ENCODE assay signal across 15 mouse cellular contexts in genomic region chr19:41738896-41739295, GRCm38 (mm10). TPM values are rescaled to one million over a fixed set of nuclear protein-coding genes. Genes with fewer than 3 reads are reported as not detected.
DNase-seq lines count a peak whose midpoint lies in the region; ATAC-seq and TF ChIP-seq lines count a peak whose summit lies in the region.
"Had no signal": no experiment of that assay in that cellular context is flagged by ENCODE, and none has a peak within 500 bp of the region (broad histone marks: within the 10 kb centered on the region; RNA-seq: fewer than 3 reads in every experiment).

No protein-coding gene starts in this region.

- TF ChIP-seq EP300 in liver, embryonic 14.5 days (IDR thresholded peaks at IDR 0.05; ENCODE audit: low read depth): no peak

- TF ChIP-seq CTCF in forebrain, postnatal 0 days (IDR thresholded peaks at IDR 0.05; ENCODE audit: low read depth): no peak
- no peak for TF ChIP-seq CTCF in liver, embryonic 14.5 days (IDR thresholded peaks at IDR 0.05; ENCODE audit: low read depth)

- intact Hi-C loops in gastrocnemius, postnatal 14 days (cut with DNase I; ENCODE audit: low total_unique reads): no loop called here

- peak overlapping the region; percentile 80 for H3K4me2 ChIP-seq in liver, embryonic 12.5 days
- H3K4me2 ChIP-seq in forebrain, postnatal 0 days (ENCODE audit: low read depth): peak overlapping the region; percentile 83
- peak overlapping the region; percentile 86 for H3K4me2 ChIP-seq in liver, embryonic 14.5 days (ENCODE audit: low read depth)
- peak overlapping the region; percentile 72 for H3K4me2 ChIP-seq in neural tube, embryonic 14.5 days (ENCODE audit: low read depth, low read length)

- peaks cover 83% of the 10 kb centered on the region for H3K27me3 ChIP-seq in liver, embryonic 12.5 days (replicated peaks)
- no peaks in the 10 kb centered on the region for H3K27me3 ChIP-seq in forebrain, postnatal 0 days (ENCODE audit: insufficient read depth, low read length)
- H3K27me3 ChIP-seq in liver, embryonic 14.5 days (ENCODE audit: control insufficient read depth, insufficient read depth, low read length): peaks cover 29% of the 10 kb centered on the region
- 0 out of 2 replicates have a peak, but pooled peaks cover 4% of the 10 kb centered on the region for H3K27me3 ChIP-seq in neural tube, embryonic 14.5 days (ENCODE audit: control insufficient read depth, insufficient read depth, low read length)

- H3K4me1 ChIP-seq in liver, embryonic 12.5 days: peaks cover 48% of the 10 kb centered on the region
- peaks cover 25% of the 10 kb centered on the region for H3K4me1 ChIP-seq in forebrain, postnatal 0 days (ENCODE audit: insufficient read depth)
- peaks cover 13 to 15% of the 10 kb centered on the region in 2 experiments for H3K4me1 ChIP-seq in liver, embryonic 14.5 days (replicated peaks; ENCODE audit: control insufficient read depth in 2 of 2, insufficient read depth in 2 of 2, low read length in 1 of 2)
- peaks cover 29% of the 10 kb centered on the region for H3K4me1 ChIP-seq in neural tube, embryonic 14.5 days (ENCODE audit: control insufficient read depth, insufficient read depth, low read length)

- 17% methylated on average over 4 of the region's 4 CpGs for WGBS in liver, embryonic 12.5 days (ENCODE audit: insufficient replicate concordance)
- WGBS in forebrain, postnatal 0 days: 14% methylated on average over 4 of the region's 4 CpGs
- 6% methylated on average over 4 of the region's 4 CpGs for WGBS in liver, embryonic 14.5 days (ENCODE audit: insufficient replicate concordance)
- 17% methylated on average over 4 of the region's 4 CpGs for WGBS in neural tube, embryonic 14.5 days

- H3K4me3 ChIP-seq in liver, embryonic 12.5 days: no peak overlapping the region
- no peak overlapping the region for H3K4me3 ChIP-seq in forebrain, postnatal 0 days (ENCODE audit: low read depth, low read length)
- H3K4me3 ChIP-seq in liver, embryonic 14.5 days (ENCODE audit: insufficient read depth in 1 of 2, low read depth in 2 of 2, low read length in 2 of 2): no peak overlapping the region
- H3K4me3 ChIP-seq in neural tube, embryonic 14.5 days (ENCODE audit: low read depth, low read length): peak overlapping the region; percentile 6; the same call in 1 of the 2 replicates

- H3K9ac ChIP-seq in liver, embryonic 12.5 days: peak overlapping the region; percentile 50; the same call in 1 of the 2 replicates
- no peak overlapping the region for H3K9ac ChIP-seq in forebrain, postnatal 0 days
- peak overlapping the region; percentile 51 for H3K9ac ChIP-seq in liver, embryonic 14.5 days (replicated peaks)
- H3K9ac ChIP-seq in neural tube, embryonic 14.5 days (replicated peaks; ENCODE audit: low read depth, low read length): no peak overlapping the region

- 0 out of 2 replicates have a peak overlapping the region, but pooled peaks have one; percentile 27 for H3K27ac ChIP-seq in liver, embryonic 12.5 days
- H3K27ac ChIP-seq in forebrain, postnatal 0 days (ENCODE audit: low read depth, low read length): no peak overlapping the region
- peak overlapping the region; percentile 27; the same call in 1 of the 2 replicates for H3K27ac ChIP-seq in liver, embryonic 14.5 days
- peak overlapping the region; percentile 66; the same call in 1 of the 2 replicates for H3K27ac ChIP-seq in neural tube, embryonic 14.5 days (ENCODE audit: low read depth, low read length)
- H3K27ac ChIP-seq: heart, embryonic 10.5 days; kidney, postnatal 0 days had no signal

- ATAC-seq in liver, embryonic 12.5 days: no peak
- ATAC-seq in forebrain, postnatal 0 days: no peak
- ATAC-seq in liver, embryonic 14.5 days (ENCODE audit: insufficient read depth): no peak
- no peak for ATAC-seq in neural tube, embryonic 14.5 days (ENCODE audit: low read depth)
- ATAC-seq: lung, postnatal 0 days had no signal

- no peaks in the 10 kb centered on the region for H3K36me3 ChIP-seq in liver, embryonic 12.5 days
- no peaks in the 10 kb centered on the region for H3K36me3 ChIP-seq in forebrain, postnatal 0 days (ENCODE audit: insufficient read depth)
- no peaks in the 10 kb centered on the region for H3K36me3 ChIP-seq in liver, embryonic 14.5 days (replicated peaks; ENCODE audit: control insufficient read depth, insufficient read depth, low read depth)
- no peaks in the 10 kb centered on the region for H3K36me3 ChIP-seq in neural tube, embryonic 14.5 days (ENCODE audit: control insufficient read depth, insufficient read depth, low read length)
- H3K36me3 ChIP-seq: heart, embryonic 10.5 days had no signal

- DNase-seq in liver: no peak
- DNase-seq in forebrain, postnatal 0 days: no peak
- DNase-seq in liver, embryonic 14.5 days (ENCODE audit: low read depth in 3 of 3, low spot score in 3 of 3): no peak
- DNase-seq in gastrocnemius, postnatal 14 days: no peak
- DNase-seq in cerebellum, postnatal 36 days: no peak
- DNase-seq: B cell, adult 2 months; cerebellum, adult 9-10 months; gastrocnemius, postnatal 10 days; thymus, postnatal 4 days had no signal

- H3K9me3 ChIP-seq in liver, embryonic 12.5 days (replicated peaks): no peaks in the 10 kb centered on the region
- no peaks in the 10 kb centered on the region for H3K9me3 ChIP-seq in forebrain, postnatal 0 days (ENCODE audit: low read length)
- no peaks in the 10 kb centered on the region for H3K9me3 ChIP-seq in liver, embryonic 14.5 days (ENCODE audit: control insufficient read depth, low read length)
- H3K9me3 ChIP-seq in neural tube, embryonic 14.5 days (ENCODE audit: control insufficient read depth, low read length): no peaks in the 10 kb centered on the region
- H3K9me3 ChIP-seq: heart, embryonic 10.5 days had no signal

RNA-seq across cellular contexts. Expression of gene Slit1, which starts 4.6 kb away (rescaled TPM):
- 0.07 and 0.10 TPM in 2 replicates for polyA plus RNA-seq in liver, embryonic 12.5 days (2016; fragmentation: Nextera tagmentation; extraction: Ambion mirVana)
- total RNA-seq in forebrain, postnatal 0 days (2014; rRNA removed): 37.2 and 61.8 TPM in 2 replicates
- polyA plus RNA-seq in forebrain, postnatal 0 days (2015; fragmentation: Nextera tagmentation; extraction: Ambion mirVana): 8.7 and 13.4 TPM in 2 replicates
- 0.10 and 0.14 TPM in 2 replicates for polyA plus RNA-seq in liver, embryonic 14.5 days (2012; rRNA removed)
- not detected in 2 replicates for polyA plus RNA-seq in liver, embryonic 14.5 days (2014; fragmentation: Nextera tagmentation; extraction: Ambion mirVana)
- polyA plus RNA-seq in neural tube, embryonic 14.5 days (2014; fragmentation: Nextera tagmentation; extraction: Ambion mirVana): 38.5 and 53.5 TPM in 2 replicates
- 1 to 10 TPM in 1 of 2 experiments, under 1 TPM in 1; 0.66 to 1.1 TPM for total RNA-seq in gastrocnemius, postnatal 14 days (2021)
- total RNA-seq: hematopoietic stem cell, adult 5-6 weeks had no signal

Comparison
In these comparisons a context has a peak if more than half of its experiments do, and no peak if none do; other contexts are left out.
1. H3K9ac ChIP-seq: peak in liver, embryonic 12.5 days (single experiment) and liver, embryonic 14.5 days (single experiment); none in forebrain, postnatal 0 days (single experiment) and neural tube, embryonic 14.5 days (single experiment).
2. Peak in every context shown above with its lines, with median percentiles within 50 percentile points of each other: H3K4me2 ChIP-seq.